Mouse (Mus musculus) urinary bladder, adult 18-20 months (tissue): ENCODE data around the gene Snx7.

Source experiments
- DNase-seq, 2 experiments: peaks; one replicate each; pipeline ENCODE4 v3.0.0; 2022; ENCODE audit warnings: low spot score in 2 of 2, mixed read lengths in 2 of 2

Gene Snx7

GRCm38 (mm10) chr3:117817635-117818034 lies 51.1 kb downstream of the Snx7 start:
- no peak for DNase-seq

GRCm38 (mm10) chr3:117814218-117814617 lies 54.5 kb downstream of the Snx7 start:
- DNase-seq: no peak

GRCm38 (mm10) chr3:117812135-117812534 lies 56.6 kb downstream of the Snx7 start:
- DNase-seq: no peak

GRCm38 (mm10) chr3:117805782-117806181 lies 63.0 kb downstream of the Snx7 start:
- DNase-seq: no peak

GRCm38 (mm10) chr3:117794501-117794900 lies 74.2 kb downstream of the Snx7 start:
- DNase-seq: no peak

GRCm38 (mm10) chr3:117791951-117792350 lies 76.8 kb downstream of the Snx7 start:
- no peak for DNase-seq

- DNase-seq: no peak
Observed at GRCm38 (mm10) chr3:117791273-117791672, 77.5 kb downstream of the Snx7 start.

GRCm38 (mm10) chr3:117788800-117789693 lies 79.7 kb downstream of the Snx7 start:
- no peak for DNase-seq

GRCm38 (mm10) chr3:117787247-117787646 lies 81.5 kb downstream of the Snx7 start:
- DNase-seq: no peak

GRCm38 (mm10) chr3:117752151-117752757 lies 116.5 kb downstream of the Snx7 start:
- DNase-seq: no peak

GRCm38 (mm10) chr3:117751665-117752064 lies 117.1 kb downstream of the Snx7 start:
- DNase-seq: no peak

GRCm38 (mm10) chr3:117749256-117749655 lies 119.5 kb downstream of the Snx7 start:
- DNase-seq: no peak

GRCm38 (mm10) chr3:117739760-117740159 lies 129.0 kb downstream of the Snx7 start:
- no peak for DNase-seq

GRCm38 (mm10) chr3:117732661-117733060 lies 136.1 kb downstream of the Snx7 start:
- DNase-seq: no peak
